Comparison of ENCODE assay signal across 8 mouse cellular contexts in the genomic region with DNA sequence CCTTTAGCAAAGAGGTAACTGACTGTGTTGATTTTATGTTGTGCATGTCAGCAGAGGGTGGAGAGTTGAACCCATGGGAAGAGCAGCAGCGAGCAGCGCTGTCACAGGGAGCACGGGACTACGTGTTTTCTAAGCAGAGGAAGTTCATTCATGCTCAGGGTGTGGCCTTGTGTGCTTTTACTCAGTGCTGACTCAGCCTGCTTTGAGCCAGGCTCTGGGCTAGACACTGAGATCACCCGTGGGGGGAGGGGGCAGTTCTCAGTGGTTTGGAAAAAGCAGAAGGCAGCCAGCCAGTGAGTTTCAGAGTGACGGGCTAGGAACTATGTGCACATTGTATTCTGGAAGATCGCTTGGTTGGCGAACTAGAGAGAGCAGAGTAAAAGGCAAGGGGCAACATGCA.
DNase-seq lines count a peak whose midpoint lies in the region; ATAC-seq and TF ChIP-seq lines count a peak whose summit lies in the region.

No protein-coding gene starts in this region.

- peaks cover 41% of the 10 kb centered on the region for H3K4me1 ChIP-seq in limb, embryonic 14.5 days (ENCODE audit: control insufficient read depth, insufficient read depth, low read length)
- H3K4me1 ChIP-seq in midbrain, embryonic 16.5 days (ENCODE audit: control insufficient read depth, insufficient read depth, low read length): peaks cover 23% of the 10 kb centered on the region

- no peak overlapping the region for H3K27ac ChIP-seq in limb, embryonic 14.5 days (replicated peaks; ENCODE audit: low read depth, low read length)
- no peak overlapping the region for H3K27ac ChIP-seq in midbrain, embryonic 16.5 days (ENCODE audit: low read length)

- WGBS in limb, embryonic 14.5 days: 65% methylated on average over 8 of the region's 8 CpGs
- WGBS in midbrain, embryonic 16.5 days: 81% methylated on average over 8 of the region's 8 CpGs

- peak; percentile 93 for DNase-seq in ZHBTc4 (ENCODE audit: low read depth, low spot score)
- peak; percentile 42 to 55 for DNase-seq in frontal cortex, postnatal 14 days (ENCODE audit: low spot score in 2 of 2)
- peak; percentile 64 for DNase-seq in kidney, adult 18-20 months
- DNase-seq in limb, embryonic 14.5 days (ENCODE audit: low spot score): peak; percentile 56
- peak; percentile 35 for DNase-seq in naive thymus-derived CD4-positive, alpha-beta T cell, adult 2 months (ENCODE audit: low read depth)
- DNase-seq in thymus, postnatal 36 days: peak; percentile 21 to 36

- H3K9ac ChIP-seq in limb, embryonic 14.5 days (ENCODE audit: low read depth, low read length, severe bottlenecking): no peak overlapping the region
- no peak overlapping the region for H3K9ac ChIP-seq in midbrain, embryonic 16.5 days (ENCODE audit: low read depth, low read length)

- no peaks in the 10 kb centered on the region for H3K9me3 ChIP-seq in limb, embryonic 14.5 days (ENCODE audit: control insufficient read depth, low read length)
- no peaks in the 10 kb centered on the region for H3K9me3 ChIP-seq in midbrain, embryonic 16.5 days (replicated peaks; ENCODE audit: control insufficient read depth, low read length, poor library complexity, severe bottlenecking)

- no peak overlapping the region for H3K4me3 ChIP-seq in limb, embryonic 14.5 days (replicated peaks; ENCODE audit: low read length)
- no peak overlapping the region for H3K4me3 ChIP-seq in midbrain, embryonic 16.5 days (ENCODE audit: low read depth, low read length)

- no peaks in the 10 kb centered on the region for H3K36me3 ChIP-seq in limb, embryonic 14.5 days (ENCODE audit: control insufficient read depth, insufficient read depth, low read length)
- H3K36me3 ChIP-seq in midbrain, embryonic 16.5 days (ENCODE audit: control insufficient read depth, insufficient read depth, low read length): no peaks in the 10 kb centered on the region

- no peak overlapping the region for H3K4me2 ChIP-seq in limb, embryonic 14.5 days (replicated peaks; ENCODE audit: low read depth, low read length, severe bottlenecking)
- no peak overlapping the region for H3K4me2 ChIP-seq in midbrain, embryonic 16.5 days (ENCODE audit: low read length)

- no peak for TF ChIP-seq POLR2A in limb, embryonic 14.5 days (IDR thresholded peaks at IDR 0.05; ENCODE audit: borderline replicate concordance, extremely low read depth, insufficient read depth, insufficient read length)

- ATAC-seq in CD4-positive, CD25-positive, alpha-beta regulatory T cell, adult 4 months: peak; percentile 53
- peak; percentile 42 for ATAC-seq in limb, embryonic 14.5 days (ENCODE audit: low FRiP score, low read depth)
- ATAC-seq in midbrain, embryonic 16.5 days: no peak

- H3K27me3 ChIP-seq in limb, embryonic 14.5 days (ENCODE audit: control insufficient read depth, insufficient read depth, low read length): no peaks in the 10 kb centered on the region
- H3K27me3 ChIP-seq in midbrain, embryonic 16.5 days (ENCODE audit: control insufficient read depth, insufficient read depth, low read depth, low read length): no peaks in the 10 kb centered on the region

Comparison
In these comparisons a context has a peak if more than half of its experiments do, and no peak if none do; other contexts are left out.
1. DNase-seq: peak in every context shown above with its lines; median percentile 93 in ZHBTc4; 64 in kidney, adult 18-20 months; 56 in limb, embryonic 14.5 days; 48 in frontal cortex, postnatal 14 days; 35 in naive thymus-derived CD4-positive, alpha-beta T cell, adult 2 months; 28 in thymus, postnatal 36 days.